Mouse (Mus musculus) megakaryocyte, embryonic 14.5 days (primary cell): ENCODE results near the gene Hoxc4.

Source experiments
- FLI1 ChIP-seq: IDR thresholded peaks from 2 replicates; pipeline ENCODE4 v1.6.1; 2012; ENCODE audit warnings: low read length, inconsistent platforms, mixed read lengths
- GATA1 ChIP-seq: IDR thresholded peaks from 3 replicates; pipeline ENCODE4 v1.6.1; 2012; ENCODE audit warnings: mixed read lengths, low read length, inconsistent platforms, borderline replicate concordance

GRCm38 (mm10) chr15:102997431-102997830, 21.3 kb upstream of the Hoxc4 start:
- TF ChIP-seq FLI1 (no peak), GATA1 (no peak)
